Mouse (Mus musculus): ENCODE measurements around the gene Col6a6. TPM values are rescaled to one million over a fixed set of nuclear protein-coding genes. Genes with fewer than 3 reads are reported as not detected.

The Col6a6 gene
- polyA plus RNA-seq, 1 experiment from 2014 or later = 0.04 TPM

DNA sequence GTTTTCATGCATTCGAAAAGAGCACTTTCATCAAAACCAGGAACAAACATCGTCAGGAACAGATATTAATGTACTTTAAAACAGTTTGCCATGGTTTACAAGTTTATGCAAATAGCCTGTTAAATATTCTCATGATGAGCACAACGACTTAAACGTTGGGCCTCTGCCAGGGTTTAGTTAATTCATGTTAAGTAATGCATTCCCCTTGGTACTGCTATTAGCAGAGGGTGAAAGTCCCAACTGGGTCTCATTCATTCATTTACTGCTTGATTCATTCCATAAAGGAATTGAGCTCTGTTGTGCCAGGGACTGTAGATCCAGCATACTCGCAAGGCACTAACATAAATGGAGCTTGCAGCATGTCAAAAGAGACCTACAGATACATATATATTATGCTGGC, 92.8 kb downstream of the Col6a6 start:
- peak; percentile 55 for ATAC-seq
- Histone ChIP-seq H3K9me3 (ENCODE audit: control insufficient read depth, low read length) (no peaks in the 10 kb centered on the region), H3K36me3 (ENCODE audit: control insufficient read depth, insufficient read depth) (no peaks in the 10 kb centered on the region), H3K9ac (replicated peaks; ENCODE audit: low read depth, low read length) (no peak overlapping the region), H3K4me1 (replicated peaks; ENCODE audit: control insufficient read depth, insufficient read depth, low read length) (peaks cover 9% of the 10 kb centered on the region), H3K27me3 (replicated peaks; ENCODE audit: control insufficient read depth, insufficient read depth, low read length) (no peaks in the 10 kb centered on the region), H3K27ac (ENCODE audit: low read length) (peak overlapping the region; percentile 27; the same call in 1 of the 2 replicates), H3K4me2 (ENCODE audit: low read length) (no peak overlapping the region), H3K4me3 (replicated peaks; ENCODE audit: low read length) (no peak overlapping the region)
- WGBS = 26% methylated on average over 5 of the region's 5 CpGs

- H3K27ac ChIP-seq (ENCODE audit: low read length) = no peak overlapping the region
- no peaks in the 10 kb centered on the region for H3K9me3 ChIP-seq (ENCODE audit: control insufficient read depth, low read length)
- H3K4me3 ChIP-seq (replicated peaks; ENCODE audit: low read length) = no peak overlapping the region
- no peaks in the 10 kb centered on the region for H3K36me3 ChIP-seq (ENCODE audit: control insufficient read depth, insufficient read depth)
- WGBS = 80% methylated on average over 2 of the region's 2 CpGs
- H3K4me1 ChIP-seq (replicated peaks; ENCODE audit: control insufficient read depth, insufficient read depth, low read length) = peaks cover 9% of the 10 kb centered on the region
- H3K9ac ChIP-seq (replicated peaks; ENCODE audit: low read depth, low read length) = no peak overlapping the region
- H3K4me2 ChIP-seq (ENCODE audit: low read length) = no peak overlapping the region
- no peaks in the 10 kb centered on the region for H3K27me3 ChIP-seq (replicated peaks; ENCODE audit: control insufficient read depth, insufficient read depth, low read length)
- ATAC-seq = no peak
Observed at GRCm38 (mm10) chr9:105734651-105735050, 93.3 kb downstream of the Col6a6 start.

- no peak overlapping the region for H3K4me3 ChIP-seq (replicated peaks; ENCODE audit: low read length)
- ATAC-seq = no peak
- H3K9me3 ChIP-seq (ENCODE audit: control insufficient read depth, low read length) = no peaks in the 10 kb centered on the region
- no peaks in the 10 kb centered on the region for H3K27me3 ChIP-seq (replicated peaks; ENCODE audit: control insufficient read depth, insufficient read depth, low read length)
- H3K9ac ChIP-seq (replicated peaks; ENCODE audit: low read depth, low read length) = no peak overlapping the region
- H3K4me2 ChIP-seq (ENCODE audit: low read length) = no peak overlapping the region
- peaks cover 9% of the 10 kb centered on the region for H3K4me1 ChIP-seq (replicated peaks; ENCODE audit: control insufficient read depth, insufficient read depth, low read length)
- no peaks in the 10 kb centered on the region for H3K36me3 ChIP-seq (ENCODE audit: control insufficient read depth, insufficient read depth)
- no peak overlapping the region for H3K27ac ChIP-seq (ENCODE audit: low read length)
- 80% methylated on average over 7 of the region's 7 CpGs for WGBS
Observed at GRCm38 (mm10) chr9:105731976-105732375, 96.0 kb downstream of the Col6a6 start.

- no peak overlapping the region for H3K4me2 ChIP-seq (ENCODE audit: low read length)
- no peak overlapping the region for H3K4me3 ChIP-seq (replicated peaks; ENCODE audit: low read length)
- no peaks in the 10 kb centered on the region for H3K27me3 ChIP-seq (replicated peaks; ENCODE audit: control insufficient read depth, insufficient read depth, low read length)
- no peaks in the 10 kb centered on the region for H3K9me3 ChIP-seq (ENCODE audit: control insufficient read depth, low read length)
- H3K9ac ChIP-seq (replicated peaks; ENCODE audit: low read depth, low read length) = no peak overlapping the region
- no peak for ATAC-seq
- no peaks in the 10 kb centered on the region for H3K4me1 ChIP-seq (replicated peaks; ENCODE audit: control insufficient read depth, insufficient read depth, low read length)
- no peaks in the 10 kb centered on the region for H3K36me3 ChIP-seq (ENCODE audit: control insufficient read depth, insufficient read depth)
- H3K27ac ChIP-seq (ENCODE audit: low read length) = no peak overlapping the region
- 75% methylated on average over 4 of the region's 4 CpGs for WGBS
Observed at GRCm38 (mm10) chr9:105720430-105720829, 107.5 kb downstream of the Col6a6 start.

DNA sequence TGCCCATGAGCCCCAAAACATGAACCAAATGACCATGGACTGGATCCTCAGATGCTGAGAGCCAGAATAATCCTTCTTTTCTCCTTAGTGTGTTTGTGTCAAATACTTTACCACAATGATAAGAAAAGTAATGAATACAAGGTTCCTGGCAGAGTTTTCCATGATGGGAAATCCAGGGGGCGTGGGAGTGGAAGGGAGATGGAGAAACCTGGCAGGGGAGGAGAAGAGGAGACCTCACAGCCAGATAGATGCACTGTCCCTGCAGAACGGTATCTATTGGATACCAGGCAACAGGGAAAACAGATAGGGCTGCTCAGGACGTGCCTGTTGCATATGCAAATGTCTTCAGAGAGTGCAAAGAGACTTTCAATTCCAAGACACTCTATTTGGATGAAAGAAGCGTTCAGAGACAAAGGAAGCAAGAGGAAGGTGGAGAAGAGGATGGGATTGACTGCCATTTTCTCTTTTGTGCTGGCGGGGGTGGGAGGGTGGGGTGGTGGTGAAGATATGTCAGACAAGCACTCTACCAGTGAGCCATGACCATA, 108.0 kb downstream of the Col6a6 start:
- H3K9ac ChIP-seq (replicated peaks; ENCODE audit: low read depth, low read length) = no peak overlapping the region
- H3K4me3 ChIP-seq (replicated peaks; ENCODE audit: low read length) = no peak overlapping the region
- H3K9me3 ChIP-seq (ENCODE audit: control insufficient read depth, low read length) = no peaks in the 10 kb centered on the region
- no peaks in the 10 kb centered on the region for H3K27me3 ChIP-seq (replicated peaks; ENCODE audit: control insufficient read depth, insufficient read depth, low read length)
- H3K27ac ChIP-seq (ENCODE audit: low read length) = no peak overlapping the region
- ATAC-seq = no peak
- H3K4me2 ChIP-seq (ENCODE audit: low read length) = no peak overlapping the region
- WGBS = 46% methylated on average over 5 of the region's 5 CpGs
- H3K4me1 ChIP-seq (replicated peaks; ENCODE audit: control insufficient read depth, insufficient read depth, low read length) = no peaks in the 10 kb centered on the region
- no peaks in the 10 kb centered on the region for H3K36me3 ChIP-seq (ENCODE audit: control insufficient read depth, insufficient read depth)

DNA sequence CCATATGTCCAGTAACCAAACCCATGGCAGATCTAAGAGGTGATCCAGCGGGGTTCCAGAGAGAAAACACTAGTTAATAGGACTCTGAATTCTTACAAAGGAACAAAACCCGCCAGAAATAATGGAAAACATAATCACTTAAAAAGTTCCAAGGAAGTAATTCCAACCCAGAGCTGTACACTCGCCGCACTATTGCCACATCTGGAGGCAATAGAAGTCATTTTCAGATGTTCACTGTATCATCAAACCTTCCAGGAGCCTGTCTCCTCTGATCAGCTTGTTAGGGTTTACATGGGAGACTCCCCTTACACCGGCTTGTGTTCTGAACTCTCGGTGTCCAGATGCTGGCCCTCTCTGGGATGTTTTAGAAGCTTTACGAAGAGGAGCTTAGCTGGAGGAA, 108.6 kb downstream of the Col6a6 start:
- H3K9ac ChIP-seq (replicated peaks; ENCODE audit: low read depth, low read length) = no peak overlapping the region
- ATAC-seq = no peak
- no peaks in the 10 kb centered on the region for H3K9me3 ChIP-seq (ENCODE audit: control insufficient read depth, low read length)
- no peak overlapping the region for H3K4me3 ChIP-seq (replicated peaks; ENCODE audit: low read length)
- H3K36me3 ChIP-seq (ENCODE audit: control insufficient read depth, insufficient read depth) = no peaks in the 10 kb centered on the region
- no peaks in the 10 kb centered on the region for H3K27me3 ChIP-seq (replicated peaks; ENCODE audit: control insufficient read depth, insufficient read depth, low read length)
- WGBS = 76% methylated on average over 7 of the region's 7 CpGs
- H3K4me1 ChIP-seq (replicated peaks; ENCODE audit: control insufficient read depth, insufficient read depth, low read length) = no peaks in the 10 kb centered on the region
- H3K27ac ChIP-seq (ENCODE audit: low read length) = no peak overlapping the region
- no peak overlapping the region for H3K4me2 ChIP-seq (ENCODE audit: low read length)

- WGBS = 87% methylated on average over 3 of the region's 3 CpGs
- Histone ChIP-seq H3K4me1 (replicated peaks; ENCODE audit: control insufficient read depth, insufficient read depth, low read length) (no peaks in the 10 kb centered on the region), H3K27me3 (replicated peaks; ENCODE audit: control insufficient read depth, insufficient read depth, low read length) (no peaks in the 10 kb centered on the region), H3K27ac (ENCODE audit: low read length) (no peak overlapping the region), H3K4me3 (replicated peaks; ENCODE audit: low read length) (no peak overlapping the region), H3K9ac (replicated peaks; ENCODE audit: low read depth, low read length) (no peak overlapping the region), H3K9me3 (ENCODE audit: control insufficient read depth, low read length) (no peaks in the 10 kb centered on the region), H3K4me2 (ENCODE audit: low read length) (no peak overlapping the region), H3K36me3 (ENCODE audit: control insufficient read depth, insufficient read depth) (no peaks in the 10 kb centered on the region)
- ATAC-seq = no peak
Observed at GRCm38 (mm10) chr9:105712049-105712448, 115.9 kb downstream of the Col6a6 start.

DNA sequence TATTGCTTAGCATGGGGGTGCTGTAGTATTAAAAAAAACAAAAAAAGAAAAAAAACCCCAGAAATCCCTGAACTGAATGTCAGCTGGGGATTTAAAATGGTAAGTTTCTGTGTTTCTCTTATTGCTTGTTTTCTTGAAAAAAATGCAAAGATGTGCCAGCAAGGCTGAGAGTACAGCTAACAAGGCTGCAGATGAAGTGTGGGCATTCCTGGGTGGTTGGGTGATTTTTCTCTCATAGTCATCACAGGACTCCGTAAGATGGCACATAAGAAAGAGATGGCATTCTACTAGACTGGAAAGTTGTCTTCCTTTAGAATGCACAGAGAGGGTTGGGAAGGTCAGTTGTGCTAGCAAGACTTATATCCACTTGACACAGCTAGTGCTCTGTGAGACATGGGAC, 122.9 kb downstream of the Col6a6 start:
- WGBS = 97% methylated on average over 1 of the region's 1 CpGs

DNA sequence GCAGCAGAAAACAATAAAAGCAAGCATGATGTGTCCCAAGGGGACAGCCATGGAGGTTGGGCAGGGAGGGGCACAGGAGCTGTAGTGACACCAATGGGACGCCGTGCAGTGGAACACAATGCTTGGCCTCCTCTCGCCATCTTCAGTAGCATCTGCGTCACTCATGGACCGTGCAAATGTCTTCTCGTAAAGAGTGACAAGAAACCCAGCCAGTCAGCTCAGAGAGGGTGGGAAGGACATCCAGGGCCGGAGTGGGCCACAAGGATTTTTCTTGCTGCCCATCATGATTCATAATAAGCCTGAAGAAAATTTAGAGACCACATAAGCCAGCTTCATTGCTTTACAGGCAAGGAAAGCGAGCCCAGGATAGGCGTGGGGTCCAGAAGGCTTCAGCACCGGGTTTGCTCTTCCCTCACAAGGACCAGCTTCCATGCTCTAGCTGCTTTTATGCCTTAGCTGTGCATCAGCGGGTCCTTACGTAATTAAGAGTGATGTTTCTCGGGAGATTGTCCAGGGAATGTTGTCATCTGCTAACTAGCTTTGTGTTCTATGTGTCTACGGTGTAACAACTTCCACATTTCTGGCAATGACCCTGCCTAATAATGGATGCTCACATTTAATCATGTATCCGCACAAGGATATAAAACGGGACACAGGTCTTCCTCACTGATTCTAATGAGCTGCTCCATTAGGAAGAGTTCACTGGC, 123.6 kb downstream of the Col6a6 start:
- Histone ChIP-seq H3K4me3 (replicated peaks; ENCODE audit: low read length) (no peak overlapping the region), H3K9me3 (ENCODE audit: control insufficient read depth, low read length) (no peaks in the 10 kb centered on the region), H3K36me3 (ENCODE audit: control insufficient read depth, insufficient read depth) (no peaks in the 10 kb centered on the region), H3K9ac (replicated peaks; ENCODE audit: low read depth, low read length) (no peak overlapping the region), H3K4me2 (ENCODE audit: low read length) (no peak overlapping the region), H3K27ac (ENCODE audit: low read length) (no peak overlapping the region), H3K4me1 (replicated peaks; ENCODE audit: control insufficient read depth, insufficient read depth, low read length) (no peaks in the 10 kb centered on the region), H3K27me3 (replicated peaks; ENCODE audit: control insufficient read depth, insufficient read depth, low read length) (no peaks in the 10 kb centered on the region)
- no peak for ATAC-seq
- WGBS = 75% methylated on average over 16 of the region's 16 CpGs

More for the DNA sequence above, 122.9 kb downstream of the Col6a6 start:
- Histone ChIP-seq H3K9ac (replicated peaks; ENCODE audit: low read depth, low read length) (no peak overlapping the region), H3K27me3 (replicated peaks; ENCODE audit: control insufficient read depth, insufficient read depth, low read length) (no peaks in the 10 kb centered on the region), H3K36me3 (ENCODE audit: control insufficient read depth, insufficient read depth) (no peaks in the 10 kb centered on the region), H3K27ac (ENCODE audit: low read length) (no peak overlapping the region), H3K4me2 (ENCODE audit: low read length) (no peak overlapping the region), H3K4me1 (replicated peaks; ENCODE audit: control insufficient read depth, insufficient read depth, low read length) (no peaks in the 10 kb centered on the region), H3K9me3 (ENCODE audit: control insufficient read depth, low read length) (no peaks in the 10 kb centered on the region), H3K4me3 (replicated peaks; ENCODE audit: low read length) (no peak overlapping the region)
- ATAC-seq = no peak

Data from forebrain, embryonic 16.5 days (tissue).